Mouse (Mus musculus) T-cell, adult 2 months (primary cell): ENCODE data around the gene Ncoa3.

Source experiments
- DNase-seq: peaks from one replicate; pipeline ENCODE4 v3.0.0; 2022; ENCODE audit warnings: low spot score

Ncoa3 gene

DNA sequence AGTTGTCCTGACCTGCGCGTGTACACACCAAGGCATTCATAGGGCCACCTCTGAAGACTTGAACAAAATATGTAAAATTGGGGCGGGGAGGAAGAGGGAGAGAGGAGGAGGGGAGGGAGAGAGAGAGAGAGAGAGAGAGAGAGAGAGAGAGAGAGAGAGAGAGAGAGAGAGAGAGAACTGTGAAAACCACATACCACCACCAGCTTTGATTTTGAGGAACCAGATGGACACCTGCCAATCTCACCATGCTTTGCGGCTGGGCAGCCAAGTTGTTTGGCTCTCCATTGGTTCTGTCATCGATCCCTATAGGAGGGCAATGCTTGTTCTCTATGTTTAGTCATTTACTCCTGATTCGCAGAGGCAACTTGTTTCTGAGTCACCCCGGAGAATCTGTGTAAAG lies 21.7 kb upstream of the Ncoa3 start:
- no peak for DNase-seq

DNA sequence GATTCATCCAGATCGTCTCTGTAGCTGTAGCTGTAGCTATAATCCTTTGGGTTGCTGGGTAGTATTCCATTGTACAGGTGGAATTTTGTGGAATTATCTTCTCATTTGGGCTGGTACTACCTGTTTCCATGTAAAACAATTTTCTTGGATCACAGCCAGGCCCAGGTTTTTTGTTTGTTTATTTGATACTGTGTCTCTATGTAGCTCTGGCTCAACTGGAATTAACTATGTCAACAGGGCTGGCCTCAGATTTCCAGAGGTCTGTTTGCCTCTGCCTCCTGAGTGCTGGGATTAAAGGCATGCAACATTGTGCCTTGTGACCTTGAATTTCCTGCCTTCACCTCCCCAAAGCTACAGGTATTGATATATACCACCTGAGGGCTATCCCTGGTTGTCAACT lies 18.1 kb upstream of the Ncoa3 start:
- no peak for DNase-seq

DNA sequence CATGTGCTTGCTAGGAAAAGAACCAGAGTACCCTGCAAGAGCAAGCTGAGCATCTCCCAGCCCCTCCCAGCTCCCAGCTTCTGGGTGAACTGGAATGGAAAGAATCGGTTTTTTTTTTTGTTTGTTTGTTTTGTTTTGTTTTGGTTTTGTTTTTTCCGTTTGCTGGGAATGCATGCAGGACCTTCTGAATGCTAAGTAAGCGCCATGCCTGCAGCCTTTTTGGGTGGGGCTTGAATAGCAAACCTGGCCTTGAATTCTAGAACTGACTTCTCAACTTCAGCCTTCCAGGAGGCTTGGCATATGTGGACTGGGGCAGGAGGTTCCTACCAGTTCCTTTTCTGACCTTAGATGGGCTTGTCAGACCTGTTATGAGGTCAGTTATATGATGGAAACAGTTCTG lies 16.2 kb upstream of the Ncoa3 start:
- no peak for DNase-seq

DNA sequence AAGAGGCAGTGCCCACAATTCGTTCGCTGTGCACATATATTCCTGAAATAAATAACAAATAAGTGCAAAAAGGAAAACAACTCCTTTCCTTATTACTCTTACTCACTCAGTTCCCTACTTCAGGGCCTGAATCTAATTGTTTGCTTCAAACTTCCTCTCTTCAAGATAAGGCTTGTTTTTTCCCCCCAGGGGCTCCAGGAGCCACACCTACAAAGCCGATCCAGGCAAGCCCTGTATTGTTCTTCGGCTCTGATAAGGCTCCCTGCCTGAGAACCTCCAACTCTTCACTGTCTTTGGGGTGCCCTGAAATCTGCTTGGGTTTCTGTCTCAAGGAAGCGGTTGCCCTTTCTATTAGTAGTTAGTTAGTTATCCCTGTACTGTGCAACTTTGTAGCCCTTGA lies 15.6 kb upstream of the Ncoa3 start:
- DNase-seq: no peak

DNA sequence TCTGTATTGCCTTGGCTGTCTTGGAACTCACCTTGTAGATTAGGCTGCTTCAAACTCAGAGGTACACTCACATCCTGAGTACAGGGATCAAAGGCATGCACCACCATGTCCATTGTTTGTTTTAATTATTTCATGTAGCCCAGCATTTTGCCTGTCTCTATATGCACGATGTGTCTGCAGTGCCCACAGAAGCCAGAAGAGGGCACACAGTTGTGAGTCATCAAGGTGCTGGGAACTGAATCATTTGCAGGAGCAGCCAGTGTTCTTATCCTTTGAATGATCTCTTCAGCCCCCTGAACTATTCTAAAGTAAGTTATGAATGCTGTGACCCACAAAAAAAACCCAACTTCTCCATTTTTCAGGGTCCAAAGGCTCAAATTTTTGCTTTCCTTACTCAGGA lies 14.3 kb upstream of the Ncoa3 start:
- no peak for DNase-seq

DNA sequence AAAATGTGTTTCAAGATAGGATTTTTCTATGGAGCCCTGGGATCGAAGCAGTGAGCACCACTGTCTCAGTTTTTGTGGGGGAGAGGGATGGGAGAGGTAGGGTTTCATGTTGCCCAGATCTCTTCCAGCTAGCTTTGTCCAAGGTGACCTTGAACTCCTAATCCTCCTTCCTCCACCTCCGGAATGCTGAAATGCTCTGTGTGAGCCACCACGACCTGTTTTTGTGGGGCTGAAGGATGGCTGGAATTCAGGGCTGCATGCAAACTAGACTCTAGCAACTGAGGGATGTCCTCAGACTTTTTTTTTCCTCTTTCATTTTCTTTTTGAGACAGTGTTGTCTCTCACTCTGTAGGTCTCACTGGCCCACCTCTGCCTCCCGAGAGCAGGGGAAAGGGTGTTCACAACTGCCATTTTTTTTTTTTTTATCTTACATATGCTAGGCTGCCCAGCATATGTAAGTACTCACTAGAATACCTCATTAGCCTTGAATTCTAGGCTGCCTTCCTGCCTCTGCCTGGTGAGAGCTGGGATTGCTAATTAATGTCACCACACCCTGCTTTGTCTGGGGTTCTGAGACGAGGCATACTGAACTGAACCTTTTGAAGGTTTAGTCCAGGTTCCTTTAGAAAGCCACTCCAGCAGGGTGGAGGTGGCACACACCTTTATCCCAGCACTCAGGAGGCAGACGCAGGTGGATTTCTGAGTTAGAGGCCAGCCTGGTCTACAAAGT lies 11.0 kb upstream of the Ncoa3 start:
- no peak for DNase-seq

DNA sequence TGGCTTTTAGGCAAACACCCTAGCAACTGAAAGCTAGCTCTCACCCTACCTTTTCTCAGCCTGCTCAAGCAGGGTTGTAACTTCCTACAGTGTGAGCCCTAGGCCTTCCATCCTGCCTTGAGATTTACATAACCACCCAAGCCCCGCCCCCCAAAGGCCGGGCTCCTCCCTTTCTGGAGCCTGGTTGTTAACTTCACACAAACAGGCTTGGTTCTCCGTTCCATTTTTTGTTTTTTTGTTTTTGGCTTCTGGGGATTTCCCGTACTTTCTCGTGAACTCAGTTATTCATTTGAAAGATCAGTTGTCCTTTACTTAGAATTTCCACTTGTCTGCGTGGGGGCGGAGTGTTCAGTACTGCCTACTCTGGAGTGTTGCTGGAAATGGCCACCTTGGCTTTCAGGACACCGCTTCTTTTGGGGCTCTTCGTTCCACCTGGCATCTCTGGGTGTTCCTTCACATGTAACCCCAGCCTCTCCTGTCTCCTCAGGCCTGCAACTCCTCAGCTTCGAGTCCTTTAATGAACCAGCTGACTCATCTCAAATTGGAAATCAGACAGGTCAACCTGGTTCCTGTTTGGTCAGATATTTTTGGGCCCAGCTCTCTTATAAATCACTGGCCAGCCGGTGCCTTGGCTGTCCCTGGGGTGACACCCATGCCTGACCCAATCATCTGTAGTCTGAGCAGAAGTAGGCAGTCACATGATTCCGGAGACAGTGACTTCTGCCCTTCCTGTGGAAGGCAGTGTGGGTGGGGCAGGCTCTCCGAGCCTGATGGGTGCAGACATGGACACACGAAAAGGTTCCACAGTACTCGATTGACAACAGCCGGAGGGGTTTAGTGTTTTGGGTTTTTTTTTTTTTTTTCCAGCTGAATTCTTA lies 9.7 kb upstream of the Ncoa3 start:
- peak; percentile 95 for DNase-seq

DNA sequence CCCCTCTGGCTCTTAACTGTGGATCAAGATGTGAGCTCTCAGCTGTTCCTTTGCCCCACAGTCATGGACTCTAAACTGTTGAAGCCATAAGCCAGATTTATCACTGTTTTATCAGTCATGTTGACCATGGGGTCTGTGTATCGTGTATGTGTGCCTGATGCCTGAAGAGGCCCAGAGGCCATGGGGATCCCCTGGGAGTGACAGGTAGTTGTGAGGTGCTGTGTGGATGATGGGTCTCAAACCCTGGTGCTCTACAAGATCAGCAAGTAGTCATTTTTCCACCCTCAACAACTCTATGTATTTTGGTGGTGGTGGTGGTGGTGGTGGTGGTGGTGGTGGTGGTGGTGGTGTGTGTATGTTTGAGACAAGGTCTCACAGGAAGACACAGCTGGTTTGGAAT lies 8.1 kb upstream of the Ncoa3 start:
- DNase-seq: no peak

DNA sequence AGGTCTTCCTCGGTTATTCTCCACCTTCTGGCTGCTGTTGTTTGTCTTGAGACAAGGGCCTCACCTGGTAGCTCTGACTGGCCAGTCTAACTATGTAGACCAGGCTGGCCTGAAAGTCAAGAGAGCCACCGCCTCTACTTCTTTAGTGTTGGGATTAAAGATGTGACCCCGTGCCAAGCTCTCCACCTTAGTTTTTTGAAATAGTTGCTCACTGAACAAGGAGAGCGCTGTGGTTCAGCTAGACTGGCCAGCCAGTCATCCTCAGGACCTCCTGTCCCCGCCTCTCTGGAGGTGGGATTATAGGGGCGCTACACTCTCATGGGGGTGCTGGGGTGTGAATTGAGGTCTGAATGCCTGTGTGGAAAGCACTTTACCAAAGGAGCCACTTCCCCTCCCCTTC lies 7.5 kb upstream of the Ncoa3 start:
- DNase-seq: no peak

DNA sequence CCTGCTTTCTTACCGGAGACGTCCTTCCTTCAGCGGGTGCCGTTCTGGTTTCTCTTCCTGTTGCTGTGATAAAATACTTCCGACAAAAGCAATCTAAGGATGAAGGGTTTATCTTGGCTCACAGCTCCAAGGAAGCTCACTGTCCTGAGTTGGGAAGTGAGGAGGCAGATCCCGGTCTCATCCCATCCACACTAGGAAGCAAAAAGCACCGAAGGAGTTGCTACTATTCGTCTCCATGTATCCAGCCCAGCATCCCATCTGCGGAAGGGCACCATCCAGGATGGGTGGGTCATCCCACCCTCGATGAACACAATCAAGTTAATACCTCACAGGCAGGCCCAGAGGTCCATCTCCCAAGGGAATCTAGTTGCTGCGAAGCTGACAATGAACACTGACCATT lies 6.9 kb upstream of the Ncoa3 start:
- no peak for DNase-seq

DNA sequence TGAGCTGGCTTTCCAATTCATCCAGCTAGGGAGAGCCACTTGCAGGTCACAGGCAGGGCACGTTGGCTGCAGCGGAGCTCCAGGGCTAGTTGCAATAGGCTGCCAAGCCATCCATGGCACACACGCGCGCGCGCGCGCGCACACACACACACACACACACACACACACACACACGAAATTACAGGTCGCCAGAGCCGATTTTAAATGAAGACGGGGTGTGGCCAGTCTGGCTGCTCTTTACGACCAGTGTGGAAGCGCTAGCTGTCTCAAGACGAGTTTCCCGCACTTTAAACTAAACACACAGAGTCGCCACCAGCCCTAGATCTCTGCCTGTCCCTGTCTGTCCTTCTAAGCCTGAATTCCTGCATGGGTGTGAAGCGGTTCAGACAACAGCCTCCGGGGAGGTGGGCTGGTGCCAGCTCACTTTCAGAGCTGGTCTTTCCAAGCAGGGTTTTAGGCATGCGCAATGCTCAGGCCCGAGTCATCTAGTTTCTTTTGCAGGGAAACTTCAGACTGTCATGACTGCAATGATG lies 5.4 kb upstream of the Ncoa3 start:
- peak; percentile 44 for DNase-seq

DNA sequence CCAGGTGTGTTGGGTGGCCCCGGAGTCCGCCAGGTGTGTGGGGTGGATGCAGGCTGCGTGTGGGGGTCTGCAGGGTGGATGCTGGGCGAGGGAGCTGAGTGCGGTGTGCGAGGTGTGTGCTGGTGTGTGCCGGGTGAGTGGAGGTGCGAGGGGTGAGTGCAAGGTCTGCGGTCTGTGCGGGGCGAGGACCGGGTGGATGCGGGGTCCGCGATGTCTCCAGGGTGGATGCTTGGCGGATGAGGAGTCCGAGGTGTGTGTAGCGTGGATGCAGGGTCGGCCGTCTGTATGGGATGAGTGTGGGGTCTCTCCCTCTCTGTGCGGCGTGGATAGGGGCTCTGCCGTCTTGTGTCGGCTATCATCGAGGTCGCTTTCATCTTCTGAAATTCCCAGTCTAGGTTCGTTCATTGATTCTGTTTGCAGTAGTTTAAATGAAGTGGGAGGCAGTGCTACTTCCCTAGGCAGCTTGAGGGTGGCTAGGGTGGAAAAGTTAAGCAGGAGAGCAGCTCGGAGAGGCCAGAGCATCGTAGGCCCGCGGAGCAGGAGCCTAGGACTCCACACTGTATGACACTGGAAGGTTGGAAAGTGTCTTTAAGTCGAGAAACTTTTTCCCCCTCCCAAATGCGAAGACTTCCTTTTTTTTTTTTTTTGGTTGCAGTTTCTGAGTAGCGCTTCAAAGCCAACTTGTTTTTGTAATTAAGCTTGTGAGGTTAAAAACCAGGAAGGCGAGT lies 901 bp downstream of the Ncoa3 start:
- DNase-seq: no peak

DNA sequence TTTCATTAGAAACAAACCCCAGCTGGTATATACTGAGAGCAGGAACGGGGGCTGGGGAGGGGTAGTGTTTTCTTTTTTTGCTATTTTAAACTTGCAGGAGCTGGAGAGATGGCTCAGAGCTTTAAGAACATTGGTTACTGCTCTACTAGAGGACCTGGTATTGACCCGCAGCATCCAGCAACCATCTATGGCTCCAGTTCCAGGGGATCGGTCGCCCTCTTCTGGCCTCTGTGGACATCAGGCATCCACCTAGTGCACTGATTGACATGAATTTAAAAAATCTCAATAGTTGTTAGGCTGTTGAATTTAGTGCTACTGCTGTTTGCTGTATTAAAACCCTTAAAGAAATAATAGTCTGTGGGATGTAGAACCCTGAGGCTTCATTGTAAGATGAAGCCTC lies 1.9 kb downstream of the Ncoa3 start:
- no peak for DNase-seq

DNA sequence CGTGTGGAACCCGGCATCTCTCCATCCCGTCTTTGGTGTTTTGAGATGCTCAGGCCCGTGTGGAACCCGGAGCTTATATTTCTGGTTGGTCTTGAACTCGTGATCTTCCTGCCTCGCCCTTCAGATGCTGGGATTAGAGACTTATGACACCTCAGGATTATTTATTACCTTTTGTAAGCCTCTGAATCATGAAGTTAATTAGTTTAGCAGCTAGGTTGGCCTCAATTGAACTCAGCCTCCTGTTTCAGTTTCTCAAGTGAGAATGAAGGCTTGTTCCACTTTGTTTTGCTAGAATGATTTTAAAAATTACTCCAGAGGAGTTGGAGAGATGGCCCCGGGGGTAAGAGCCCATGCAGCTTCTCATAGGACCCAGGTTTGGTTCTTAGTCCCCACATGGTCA lies 3.3 kb downstream of the Ncoa3 start:
- DNase-seq: no peak

DNA sequence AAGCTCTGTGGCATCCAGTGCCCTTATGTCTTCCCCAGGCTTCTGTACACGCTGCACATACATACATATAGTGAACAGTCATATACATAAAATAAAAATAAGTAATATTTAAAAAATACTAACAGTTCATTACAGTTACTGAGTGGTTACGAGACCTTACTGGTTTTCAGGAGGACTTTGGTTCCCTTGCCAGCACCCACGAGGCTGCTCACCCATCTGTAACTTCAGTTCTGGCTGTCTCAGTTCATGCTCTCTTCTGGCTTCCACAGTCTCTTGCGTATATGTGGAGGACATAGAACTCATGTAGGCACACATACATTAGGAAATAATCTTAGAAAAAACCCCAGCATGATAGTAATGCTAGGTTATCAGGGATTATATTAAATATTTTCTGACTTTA lies 3.7 kb downstream of the Ncoa3 start:
- no peak for DNase-seq

DNA sequence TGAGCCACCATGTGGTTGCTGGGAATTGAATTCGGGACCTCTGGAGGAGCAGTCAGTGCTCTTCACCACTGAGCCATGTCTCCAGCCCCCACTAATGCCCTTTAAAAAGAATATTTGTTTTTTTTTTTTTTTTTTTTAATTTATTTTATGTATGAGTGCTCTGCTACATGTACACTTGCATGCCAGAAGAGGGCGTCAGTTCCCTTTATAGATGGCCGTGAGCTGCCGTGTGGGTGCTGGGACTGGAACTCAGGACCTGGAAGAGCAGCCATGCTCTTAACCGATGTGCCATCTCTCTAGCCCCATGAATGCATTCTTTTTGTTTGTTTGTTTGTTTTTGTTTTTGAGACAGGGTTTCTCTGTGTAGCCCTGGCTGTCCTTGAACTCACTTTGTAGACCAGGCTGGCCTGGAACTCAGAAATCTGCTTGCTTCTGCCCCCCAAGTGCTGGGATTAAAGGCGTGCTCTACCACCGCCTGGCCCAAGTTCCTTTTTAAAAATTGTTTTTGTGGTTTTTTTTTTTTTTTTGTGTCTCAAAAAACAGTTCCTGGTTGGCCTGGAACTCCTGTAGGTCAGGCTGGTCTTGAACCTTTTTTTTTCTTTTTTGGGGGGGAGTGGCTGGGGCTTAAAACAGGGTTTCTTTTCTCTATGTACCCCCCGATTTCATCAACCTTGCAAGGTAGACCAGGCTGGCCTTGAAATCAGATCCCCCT lies 5.0 kb downstream of the Ncoa3 start:
- DNase-seq: no peak

DNA sequence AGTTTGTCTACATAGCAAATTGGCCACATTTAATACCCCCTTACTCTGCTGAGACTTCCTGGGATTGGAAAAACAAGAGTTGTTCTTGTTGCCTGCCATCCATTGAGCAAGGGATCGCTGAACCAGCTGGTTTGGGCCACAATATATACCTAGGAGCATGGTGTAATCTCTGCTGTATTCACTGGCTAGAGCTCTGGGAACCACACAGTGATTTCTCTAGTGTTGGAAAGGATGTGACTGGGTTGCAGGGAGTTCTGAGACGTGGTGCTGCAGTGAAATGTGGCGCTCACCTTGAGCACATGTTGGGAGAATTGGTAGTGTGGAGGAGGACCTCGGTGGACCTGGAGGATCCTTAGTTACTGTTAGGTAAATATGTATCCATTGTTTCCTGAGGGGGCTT lies 6.5 kb downstream of the Ncoa3 start:
- no peak for DNase-seq

DNA sequence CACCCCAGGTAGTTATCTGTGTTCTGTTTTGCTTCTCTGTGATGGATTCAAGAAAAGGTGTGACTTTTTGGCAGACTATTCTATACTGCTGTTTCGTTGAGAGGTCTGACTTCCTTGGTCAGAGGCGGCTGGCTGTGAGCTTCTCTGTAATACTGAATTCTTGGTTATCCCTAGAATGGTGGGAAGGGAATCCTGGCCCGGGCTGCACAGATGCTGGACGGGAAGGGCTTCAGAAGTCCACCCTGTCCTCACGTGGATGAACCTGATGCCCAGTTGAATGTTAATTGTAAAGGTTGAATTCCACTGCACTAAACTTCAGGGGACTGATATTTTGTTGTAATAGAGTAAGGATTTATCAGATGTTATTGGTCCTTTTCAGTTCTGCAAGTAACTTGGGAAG lies 7.4 kb downstream of the Ncoa3 start:
- no peak for DNase-seq

DNA sequence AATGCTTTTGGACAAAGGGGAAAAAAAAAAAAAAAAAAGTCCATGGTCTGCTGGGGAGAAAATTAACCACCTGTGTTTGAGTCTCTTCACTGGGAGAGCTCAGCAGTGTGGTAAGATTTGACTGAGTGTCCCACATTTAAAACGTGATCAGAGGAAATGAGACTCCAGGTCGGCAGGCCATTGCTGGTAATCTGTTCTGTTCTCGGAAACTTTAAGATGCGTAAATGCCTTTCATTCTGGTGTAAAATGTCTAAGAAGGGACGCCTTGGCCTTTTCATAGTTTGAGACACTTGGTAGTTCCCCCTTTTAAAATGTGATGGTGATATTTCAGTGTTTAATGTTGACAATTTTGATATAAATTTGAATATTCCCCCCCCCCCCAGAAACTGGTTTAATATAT lies 7.8 kb downstream of the Ncoa3 start:
- no peak for DNase-seq

DNA sequence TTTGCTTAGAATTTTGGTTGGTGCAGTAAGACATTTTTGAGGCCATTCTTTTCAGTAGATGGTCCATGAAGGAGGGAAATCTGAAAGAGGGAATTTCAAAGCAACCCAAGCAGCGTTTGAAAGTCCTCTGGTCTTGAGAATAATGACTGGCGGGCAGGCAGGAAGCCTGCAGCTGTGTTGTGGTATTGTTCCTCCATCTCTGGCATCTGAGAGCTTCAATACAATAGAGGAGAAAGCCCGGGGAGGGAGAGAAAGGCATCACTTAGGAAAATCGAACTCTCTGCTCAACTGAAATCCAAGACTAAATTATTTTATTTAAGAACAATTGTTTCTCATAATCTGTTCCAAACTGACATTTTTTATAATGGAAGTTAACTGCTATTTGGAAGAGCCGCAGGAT lies 8.3 kb downstream of the Ncoa3 start:
- no peak for DNase-seq

DNA sequence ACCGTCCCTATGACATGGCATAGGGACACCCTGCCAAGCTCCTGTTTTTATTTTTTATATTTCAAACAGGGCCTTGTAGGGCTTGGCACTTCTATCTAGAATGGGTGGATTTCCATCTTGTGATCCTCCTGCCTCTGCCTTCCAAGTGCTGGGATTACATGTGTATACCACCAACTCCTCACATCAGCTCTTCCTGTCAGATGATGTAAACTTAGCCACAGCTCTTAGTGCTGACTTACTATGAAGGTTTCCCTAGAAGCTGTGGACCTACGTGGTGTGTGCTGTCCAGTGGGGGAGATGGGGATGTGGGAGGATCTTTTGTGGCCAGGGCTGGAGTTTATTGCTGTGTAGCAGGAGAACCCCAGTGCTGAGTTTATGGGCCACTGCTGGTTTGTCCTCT lies 8.9 kb downstream of the Ncoa3 start:
- no peak for DNase-seq

DNA sequence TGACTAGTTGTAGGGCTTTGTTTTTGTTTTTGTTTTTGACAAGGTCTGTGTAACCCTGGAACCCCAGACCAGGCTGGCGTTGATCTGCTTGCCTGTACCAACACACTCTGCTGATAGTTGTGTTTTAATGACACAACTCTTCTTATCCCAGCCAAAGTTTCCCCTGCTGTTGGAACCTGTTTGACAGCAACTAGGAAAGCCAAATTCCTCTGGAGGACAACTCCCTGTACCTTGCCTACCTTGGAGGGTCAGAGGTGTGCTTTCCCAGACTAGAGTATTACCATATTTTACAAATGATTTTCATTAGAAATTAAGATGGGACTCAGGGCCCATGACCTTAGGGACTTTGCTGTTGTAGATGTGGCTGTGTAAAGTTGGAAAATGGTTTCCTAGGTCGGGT lies 9.3 kb downstream of the Ncoa3 start:
- no peak for DNase-seq
